Mouse (Mus musculus) midbrain, embryonic 15.5 days (tissue): Measurements from ENCODE around the gene 2010003K11Rik. TPM values are rescaled to one million over a fixed set of nuclear protein-coding genes. Genes with fewer than 3 reads are reported as not detected.

ENCODE experiments used
- ATAC-seq: fragments of 200-750 bp; cut with Nextera tagmentation; replicated peaks from 2 replicates; pipeline ENCODE4 v1.8.0; 2017; ENCODE audit warnings: moderate TSS enrichment
- H3K27ac ChIP-seq: fragments of 300-500 bp; sonication (generic); 2 replicates; pipeline ENCODE4 v1.5.1; 2015; ENCODE audit warnings: mild to moderate bottlenecking, inconsistent platforms
- H3K27me3 ChIP-seq: fragments of 300-500 bp; sonication (generic); replicated peaks from 2 replicates; pipeline ENCODE4 v1.6.1; 2015; ENCODE audit warnings: inconsistent platforms
- H3K36me3 ChIP-seq: fragments of 300-500 bp; sonication (generic); replicated peaks from 2 replicates; pipeline ENCODE4 v1.6.1; 2015; ENCODE audit warnings: inconsistent platforms
- H3K4me1 ChIP-seq: fragments of 300-500 bp; sonication (generic); 2 replicates; pipeline ENCODE4 v1.6.1; 2015; ENCODE audit warnings: inconsistent platforms
- H3K4me2 ChIP-seq: fragments of 300-500 bp; sonication (generic); 2 replicates; pipeline ENCODE4 v1.6.1; 2015; ENCODE audit warnings: inconsistent platforms, mild to moderate bottlenecking, moderate library complexity
- H3K4me3 ChIP-seq: fragments of 300-500 bp; sonication (generic); 2 replicates; pipeline ENCODE4 v1.5.1; 2015; ENCODE audit warnings: mild to moderate bottlenecking, inconsistent platforms
- H3K9ac ChIP-seq: fragments of 300-500 bp; sonication (generic); 2 replicates; pipeline ENCODE4 v1.6.1; 2015; ENCODE audit warnings: mild to moderate bottlenecking, inconsistent platforms
- H3K9me3 ChIP-seq: fragments of 300-500 bp; sonication (generic); 2 replicates; pipeline ENCODE4 v1.6.1; 2016; ENCODE audit warnings: inconsistent platforms
- WGBS: fragments of 180-500 bp; shearing (Covaris S2); methylation state at CpG from one replicate; pipeline ENCODE4 v1.1.7; 2015; ENCODE audit warnings: mixed read lengths; 5-methylcytosine and 5-hydroxymethylcytosine counted together
- polyA plus RNA-seq: library from polyadenylated mRNA; unstranded; fragments of >200 nt; fragmentation: Nextera tagmentation; extraction: Ambion mirVana; gene quantifications from 2 replicates; pipeline ENCODE4 v1.2.1, GENCODE M21; 2015

The 2010003K11Rik gene
- polyA plus RNA-seq, 1 experiment from 2014 or later: not detected

- no peaks in the 10 kb centered on the region for H3K9me3 ChIP-seq
- 72% methylated on average over 2 of the region's 2 CpGs for WGBS
- H3K4me3 ChIP-seq: no peak overlapping the region
- 0 out of 2 replicates have a peak, but pooled peaks cover 7% of the 10 kb centered on the region for H3K4me1 ChIP-seq
- H3K36me3 ChIP-seq: no peaks in the 10 kb centered on the region
- no peak overlapping the region for H3K9ac ChIP-seq
- no peak overlapping the region for H3K4me2 ChIP-seq
- H3K27ac ChIP-seq: 0 out of 2 replicates have a peak overlapping the region, but pooled peaks have one; percentile 17
- no peaks in the 10 kb centered on the region for H3K27me3 ChIP-seq
- no peak for ATAC-seq
Measured at GRCm38 (mm10) chr19:4516288-4516687, 17.9 kb upstream of the 2010003K11Rik start.

GRCm38 (mm10) chr19:4515746-4516145 is 17.4 kb upstream of the 2010003K11Rik start:
- Histone ChIP-seq H3K9me3 (no peaks in the 10 kb centered on the region), H3K27ac (0 out of 2 replicates have a peak overlapping the region, but pooled peaks have one; percentile 17), H3K4me3 (no peak overlapping the region), H3K4me1 (peaks cover 11% of the 10 kb centered on the region; the same call in 1 of the 2 replicates), H3K27me3 (no peaks in the 10 kb centered on the region), H3K36me3 (no peaks in the 10 kb centered on the region), H3K4me2 (no peak overlapping the region), H3K9ac (no peak overlapping the region)
- no peak for ATAC-seq
- 48% methylated on average over 2 of the region's 2 CpGs for WGBS

- peaks cover 16% of the 10 kb centered on the region for H3K4me1 ChIP-seq
- H3K9me3 ChIP-seq: no peaks in the 10 kb centered on the region
- H3K27me3 ChIP-seq: no peaks in the 10 kb centered on the region
- no peak overlapping the region for H3K27ac ChIP-seq
- H3K9ac ChIP-seq: no peak overlapping the region
- H3K4me2 ChIP-seq: no peak overlapping the region
- no peaks in the 10 kb centered on the region for H3K36me3 ChIP-seq
- no peak for ATAC-seq
- no peak overlapping the region for H3K4me3 ChIP-seq
- 75% methylated on average over 4 of the region's 4 CpGs for WGBS
Measured at GRCm38 (mm10) chr19:4513236-4513858, 15.0 kb upstream of the 2010003K11Rik start.

GRCm38 (mm10) chr19:4511116-4511841 is 12.9 kb upstream of the 2010003K11Rik start:
- 7% methylated on average over 13 of the region's 13 CpGs for WGBS

GRCm38 (mm10) chr19:4509986-4510963 is 11.9 kb upstream of the 2010003K11Rik start, which contains the start of gene Pcx:
Pcx (plus strand) TSS chr19:4510472.
- Histone ChIP-seq H3K4me3 (peak within 1 kb of the TSS; percentile 62), H3K9me3 (no peaks in the 10 kb centered on the region), H3K36me3 (no peaks in the 10 kb centered on the region), H3K27me3 (no peaks in the 10 kb centered on the region), H3K4me2 (peak within 1 kb of the TSS; percentile 72), H3K4me1 (peaks cover 11% of the 10 kb centered on the region), H3K9ac (peak within 1 kb of the TSS; percentile 42), H3K27ac (0 out of 2 replicates have a peak within 1 kb of the TSS, but pooled peaks have one; percentile 26)
- ATAC-seq: peak; percentile 100
- WGBS: under 1% methylated on average over 82 of the region's 82 CpGs

More at GRCm38 (mm10) chr19:4511116-4511841, 12.9 kb upstream of the 2010003K11Rik start:
- Histone ChIP-seq H3K4me2 (peak overlapping the region; percentile 72), H3K4me1 (peaks cover 16% of the 10 kb centered on the region), H3K4me3 (peak overlapping the region; percentile 62), H3K36me3 (no peaks in the 10 kb centered on the region), H3K27ac (no peak overlapping the region), H3K9me3 (no peaks in the 10 kb centered on the region), H3K9ac (no peak overlapping the region), H3K27me3 (no peaks in the 10 kb centered on the region)
- no peak for ATAC-seq

GRCm38 (mm10) chr19:4507746-4508145 is 9.4 kb upstream of the 2010003K11Rik start:
- H3K27ac ChIP-seq: no peak overlapping the region
- H3K9me3 ChIP-seq: no peaks in the 10 kb centered on the region
- ATAC-seq: no peak
- no peaks in the 10 kb centered on the region for H3K36me3 ChIP-seq
- H3K4me1 ChIP-seq: peaks cover 10% of the 10 kb centered on the region
- H3K27me3 ChIP-seq: no peaks in the 10 kb centered on the region
- no peak overlapping the region for H3K9ac ChIP-seq
- no peak overlapping the region for H3K4me3 ChIP-seq
- H3K4me2 ChIP-seq: no peak overlapping the region
- WGBS: 64% methylated on average over 3 of the region's 3 CpGs

- H3K27me3 ChIP-seq: no peaks in the 10 kb centered on the region
- no peak overlapping the region for H3K4me3 ChIP-seq
- no peak overlapping the region for H3K27ac ChIP-seq
- H3K9me3 ChIP-seq: no peaks in the 10 kb centered on the region
- WGBS: 94% methylated on average over 1 of the region's 1 CpGs
- H3K9ac ChIP-seq: no peak overlapping the region
- ATAC-seq: no peak
- H3K4me1 ChIP-seq: peaks cover 5% of the 10 kb centered on the region
- H3K4me2 ChIP-seq: no peak overlapping the region
- H3K36me3 ChIP-seq: no peaks in the 10 kb centered on the region
Measured at GRCm38 (mm10) chr19:4504830-4505229, 6.4 kb upstream of the 2010003K11Rik start.

- Histone ChIP-seq H3K4me1 (peaks cover 2% of the 10 kb centered on the region), H3K27ac (no peak overlapping the region), H3K9ac (no peak overlapping the region), H3K4me2 (no peak overlapping the region), H3K4me3 (no peak overlapping the region), H3K9me3 (no peaks in the 10 kb centered on the region), H3K36me3 (no peaks in the 10 kb centered on the region), H3K27me3 (no peaks in the 10 kb centered on the region)
- 61% methylated on average over 2 of the region's 2 CpGs for WGBS
- no peak for ATAC-seq
Measured at GRCm38 (mm10) chr19:4502701-4503100, 4.3 kb upstream of the 2010003K11Rik start.

- H3K9me3 ChIP-seq: no peaks in the 10 kb centered on the region
- no peaks in the 10 kb centered on the region for H3K27me3 ChIP-seq
- no peak overlapping the region for H3K9ac ChIP-seq
- peaks cover 4% of the 10 kb centered on the region for H3K4me1 ChIP-seq
- no peak overlapping the region for H3K4me3 ChIP-seq
- 0 out of 2 replicates have a peak, but pooled peaks have one; percentile 20 for ATAC-seq
- 0 out of 2 replicates have a peak overlapping the region, but pooled peaks have one; percentile 10 for H3K4me2 ChIP-seq
- H3K27ac ChIP-seq: no peak overlapping the region
- WGBS: 7% methylated on average over 4 of the region's 4 CpGs
- H3K36me3 ChIP-seq: no peaks in the 10 kb centered on the region
Measured at GRCm38 (mm10) chr19:4497263-4497973, 965 bp downstream of the 2010003K11Rik start.

GRCm38 (mm10) chr19:4496535-4497262 is 1.7 kb downstream of the 2010003K11Rik start:
- Histone ChIP-seq H3K4me1 (peaks cover 4% of the 10 kb centered on the region), H3K27me3 (no peaks in the 10 kb centered on the region), H3K9me3 (no peaks in the 10 kb centered on the region), H3K27ac (no peak overlapping the region), H3K4me3 (no peak overlapping the region), H3K9ac (no peak overlapping the region), H3K4me2 (no peak overlapping the region), H3K36me3 (no peaks in the 10 kb centered on the region)
- 93% methylated on average over 3 of the region's 3 CpGs for WGBS
- no peak for ATAC-seq

- ATAC-seq: no peak
- Histone ChIP-seq H3K4me2 (no peak overlapping the region), H3K36me3 (no peaks in the 10 kb centered on the region), H3K4me3 (no peak overlapping the region), H3K9me3 (no peaks in the 10 kb centered on the region), H3K9ac (no peak overlapping the region), H3K27me3 (no peaks in the 10 kb centered on the region), H3K4me1 (peaks cover 4% of the 10 kb centered on the region), H3K27ac (no peak overlapping the region)
- WGBS: 88% methylated on average over 5 of the region's 5 CpGs
Measured at GRCm38 (mm10) chr19:4495814-4496213, 2.6 kb downstream of the 2010003K11Rik start.
